Mouse (Mus musculus) neural tube, embryonic 10.5 days (tissue): ENCODE results near the gene Dhx58.

Source experiments
- DNase-seq: peaks from one replicate; pipeline ENCODE4 v3.0.0-alpha.2; 2017; ENCODE audit warnings: low spot score; ENCODE audit errors: extremely low spot score

Gene Dhx58

GRCm38 (mm10) chr11:100722493-100723028, 18.5 kb upstream of the Dhx58 start:
- DNase-seq: no peak

DNA sequence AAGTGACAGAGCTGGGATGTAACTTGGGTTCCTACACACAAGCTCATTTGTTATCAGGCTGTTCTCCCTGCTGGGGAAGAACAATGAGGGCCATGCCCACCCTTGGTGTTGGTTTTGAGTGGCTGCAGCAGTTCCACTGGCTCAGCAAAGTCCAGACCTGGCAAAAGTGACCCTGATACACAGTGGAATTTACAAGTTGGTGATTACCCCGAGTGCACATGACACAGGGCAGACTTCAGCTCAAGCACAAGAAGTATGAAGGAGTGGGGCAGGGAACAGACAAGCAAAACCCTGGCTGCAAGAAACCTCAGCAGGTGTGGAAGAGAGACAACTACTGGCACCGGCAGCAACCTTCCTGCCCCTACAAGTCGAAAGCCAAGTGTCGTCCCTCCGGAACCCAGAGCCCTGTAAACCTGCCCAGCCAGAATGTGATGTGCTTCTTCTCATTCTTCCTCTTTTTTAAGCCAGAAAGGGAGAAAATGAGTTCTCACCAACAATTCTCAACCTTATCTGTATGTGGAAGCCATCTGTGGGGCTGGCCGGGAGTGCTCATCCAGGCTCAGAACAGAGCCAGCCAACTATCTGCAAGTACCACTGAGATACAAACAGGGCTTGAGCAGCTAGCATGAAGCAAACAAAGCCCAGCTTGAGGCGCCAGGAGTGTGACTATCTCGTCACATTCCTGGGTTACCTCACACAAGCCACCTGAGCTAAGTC, 17.9 kb upstream of the Dhx58 start:
- no peak for DNase-seq

GRCm38 (mm10) chr11:100721254-100721653, 17.2 kb upstream of the Dhx58 start:
- DNase-seq: no peak

DNA sequence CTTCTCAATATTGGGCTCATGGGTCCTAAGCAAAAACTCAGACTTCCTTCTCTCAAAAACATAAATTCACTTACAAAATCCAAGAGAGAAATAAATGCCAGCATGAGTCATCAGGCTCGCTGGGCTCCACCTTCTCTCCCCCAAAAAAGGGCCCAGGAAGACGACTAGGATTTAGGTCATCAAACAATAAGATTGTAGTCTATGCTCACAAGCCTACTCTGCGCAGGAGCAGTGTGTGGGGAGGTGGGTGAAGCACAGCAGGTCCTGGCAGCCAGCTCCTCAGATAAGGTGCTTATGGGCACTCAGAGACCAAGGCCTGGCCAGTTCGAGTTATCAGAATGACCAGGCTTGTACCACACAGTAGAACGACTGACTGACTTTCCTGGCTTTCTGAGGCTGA, 16.3 kb upstream of the Dhx58 start:
- no peak for DNase-seq

- DNase-seq: no peak
Observed at GRCm38 (mm10) chr11:100719893-100720292, 15.8 kb upstream of the Dhx58 start.

- no peak for DNase-seq
Observed at GRCm38 (mm10) chr11:100719312-100719711, 15.2 kb upstream of the Dhx58 start.

- DNase-seq: no peak
Observed at GRCm38 (mm10) chr11:100718866-100719265, 14.8 kb upstream of the Dhx58 start.

DNA sequence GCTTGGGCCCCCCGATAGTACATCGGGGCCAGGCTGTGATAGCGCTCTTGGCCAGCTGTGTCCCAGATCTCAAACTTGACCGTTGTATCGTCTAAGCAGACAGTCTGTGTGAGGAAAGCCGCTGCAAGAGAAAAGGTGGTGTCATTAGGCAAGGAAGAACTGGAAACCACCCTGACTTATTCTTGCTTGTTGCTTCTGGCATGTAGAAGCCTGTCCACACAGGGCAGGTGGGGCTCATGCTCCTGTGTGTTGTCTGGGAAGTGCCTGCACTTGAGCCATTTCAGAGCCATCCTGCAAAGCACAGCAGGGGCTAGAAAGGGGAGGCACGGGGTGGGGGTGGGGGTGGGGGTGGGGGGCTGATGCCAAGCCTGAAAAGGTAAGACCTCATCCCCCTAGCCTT, 14.4 kb upstream of the Dhx58 start:
- DNase-seq: no peak

DNA sequence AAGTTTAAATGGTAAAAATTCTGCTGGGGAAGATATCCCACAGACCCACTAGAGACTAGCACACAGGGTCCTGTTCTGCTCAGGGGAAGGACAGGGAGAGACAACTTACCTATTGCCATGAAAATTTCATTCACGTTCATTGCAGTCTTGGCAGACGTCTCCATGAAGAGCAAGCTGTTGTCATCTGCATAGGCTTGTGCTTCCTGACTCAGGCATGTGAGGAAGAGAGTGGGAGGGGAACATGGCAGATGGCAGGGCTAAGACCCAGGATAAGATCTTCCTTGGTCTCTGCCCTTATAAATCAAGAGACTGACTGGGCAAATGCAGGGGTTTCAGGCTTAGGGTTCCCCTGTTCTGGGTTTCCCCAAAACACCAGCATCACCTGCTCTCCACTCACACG, 12.6 kb upstream of the Dhx58 start:
- no peak for DNase-seq

- DNase-seq: no peak
Observed at GRCm38 (mm10) chr11:100714948-100715347, 10.9 kb upstream of the Dhx58 start.

DNA sequence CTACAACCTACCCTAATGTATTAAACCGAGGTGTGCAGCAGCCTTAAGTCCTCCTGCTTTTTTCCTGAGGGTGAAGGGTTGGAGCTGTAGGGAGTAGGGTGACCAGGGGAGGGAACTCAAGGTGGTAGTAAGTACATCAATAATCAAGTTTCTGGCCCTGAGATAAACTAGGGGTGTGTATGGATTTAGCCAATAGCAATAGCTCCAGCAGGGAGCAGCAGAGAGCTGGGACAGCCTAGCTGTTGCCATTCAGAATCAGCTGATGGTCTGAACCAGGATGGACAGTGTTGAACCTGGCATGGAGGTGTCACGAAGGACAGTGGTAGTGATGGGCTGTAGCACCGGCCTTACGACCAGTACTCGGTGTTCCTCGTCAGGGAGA, 10.5 kb upstream of the Dhx58 start:
- peak; percentile 69 for DNase-seq

DNA sequence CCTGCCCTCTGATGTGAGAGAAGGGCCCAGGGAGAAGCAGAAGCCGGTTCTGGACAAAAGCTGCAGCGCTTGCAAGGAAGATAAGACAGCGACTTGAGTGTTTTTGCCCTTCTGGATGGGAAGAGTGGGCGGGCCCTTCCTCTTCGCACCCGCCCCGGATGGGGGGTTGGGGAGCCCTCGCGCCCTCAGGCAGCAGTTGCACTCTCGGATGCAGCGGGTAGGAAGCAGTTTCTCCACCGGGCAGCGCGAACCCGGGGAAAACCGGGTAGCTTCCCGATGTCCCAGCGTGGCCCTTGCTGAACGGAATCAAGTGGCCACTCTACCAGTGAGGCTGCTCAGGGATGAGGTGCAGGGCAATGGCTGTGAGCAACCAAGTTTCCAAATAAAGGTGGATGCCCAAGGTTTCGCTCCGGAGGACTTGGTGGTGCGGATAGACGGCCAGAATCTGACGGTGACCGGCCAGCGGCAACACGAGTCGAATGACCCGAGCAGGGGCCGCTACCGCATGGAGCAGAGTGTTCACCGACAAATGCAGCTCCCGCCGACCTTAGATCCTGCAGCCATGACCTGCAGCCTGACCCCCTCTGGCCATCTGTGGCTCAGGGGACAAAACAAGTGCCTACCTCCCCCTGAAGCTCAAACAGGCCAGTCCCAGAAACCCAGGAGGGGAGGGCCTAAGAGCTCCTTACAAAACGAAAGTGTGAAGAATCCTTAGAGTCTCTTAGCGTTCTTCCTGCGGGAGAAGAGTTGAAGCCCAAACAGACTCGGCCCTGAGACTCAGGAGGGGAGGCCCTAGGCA, 9.9 kb upstream of the Dhx58 start, which contains the start of gene Hspb9:
Gene Hspb9 (plus strand): TSS at position 116 of the 799 bp plus-strand sequence.
- peak; percentile 63 for DNase-seq

- no peak for DNase-seq
Observed at GRCm38 (mm10) chr11:100713174-100713573, 9.1 kb upstream of the Dhx58 start.

DNA sequence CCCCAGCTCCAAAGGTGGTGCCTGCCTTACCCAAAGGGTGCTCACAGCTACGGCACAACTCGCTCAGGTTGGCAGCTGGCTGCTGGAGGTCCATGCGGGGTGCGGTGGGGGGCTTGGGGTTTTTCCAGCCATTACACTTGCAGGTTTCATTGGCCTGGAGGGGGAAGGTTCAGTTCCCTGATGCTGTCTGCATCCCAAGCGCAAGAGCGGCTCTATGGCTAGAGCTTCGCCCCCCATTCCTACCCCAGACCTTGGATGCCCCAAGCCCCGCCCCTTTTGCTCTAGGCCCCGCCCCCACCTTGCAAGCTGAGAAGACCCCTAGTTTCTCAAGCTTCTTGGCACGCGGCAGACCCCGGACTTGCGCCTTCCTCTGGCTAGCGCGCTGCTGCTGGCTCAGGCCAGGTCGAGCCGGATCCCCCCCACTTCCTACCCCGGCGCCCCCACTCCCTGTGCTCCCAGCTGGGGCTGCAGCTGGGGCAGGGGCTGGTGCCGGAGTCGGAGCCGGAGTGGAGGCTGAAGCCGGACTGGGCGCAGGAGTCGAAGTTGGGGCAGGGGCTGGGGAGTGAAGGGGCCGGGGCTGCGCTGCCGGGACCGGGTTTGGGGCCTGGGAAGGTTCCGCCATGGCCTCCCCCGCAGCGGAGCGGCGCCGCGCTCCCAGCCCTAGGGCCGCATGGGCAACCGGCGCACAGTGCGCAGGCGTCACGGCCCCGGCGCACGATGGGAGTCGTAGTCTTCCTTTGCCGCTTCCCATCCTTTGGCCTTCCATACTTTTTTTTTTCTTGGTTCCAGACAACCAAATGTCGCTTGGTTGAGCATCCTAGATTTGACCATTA, 7.9 kb upstream of the Dhx58 start, which contains the start of gene Kat2a:
Gene Kat2a (minus strand): TSS at position 683 of the 833 bp plus-strand sequence.
- peak; percentile 81 for DNase-seq

GRCm38 (mm10) chr11:100710977-100711376, 6.9 kb upstream of the Dhx58 start:
- no peak for DNase-seq

- no peak for DNase-seq
Observed at GRCm38 (mm10) chr11:100710528-100710927, 6.5 kb upstream of the Dhx58 start.

GRCm38 (mm10) chr11:100709201-100709810, 5.2 kb upstream of the Dhx58 start:
- no peak for DNase-seq

DNA sequence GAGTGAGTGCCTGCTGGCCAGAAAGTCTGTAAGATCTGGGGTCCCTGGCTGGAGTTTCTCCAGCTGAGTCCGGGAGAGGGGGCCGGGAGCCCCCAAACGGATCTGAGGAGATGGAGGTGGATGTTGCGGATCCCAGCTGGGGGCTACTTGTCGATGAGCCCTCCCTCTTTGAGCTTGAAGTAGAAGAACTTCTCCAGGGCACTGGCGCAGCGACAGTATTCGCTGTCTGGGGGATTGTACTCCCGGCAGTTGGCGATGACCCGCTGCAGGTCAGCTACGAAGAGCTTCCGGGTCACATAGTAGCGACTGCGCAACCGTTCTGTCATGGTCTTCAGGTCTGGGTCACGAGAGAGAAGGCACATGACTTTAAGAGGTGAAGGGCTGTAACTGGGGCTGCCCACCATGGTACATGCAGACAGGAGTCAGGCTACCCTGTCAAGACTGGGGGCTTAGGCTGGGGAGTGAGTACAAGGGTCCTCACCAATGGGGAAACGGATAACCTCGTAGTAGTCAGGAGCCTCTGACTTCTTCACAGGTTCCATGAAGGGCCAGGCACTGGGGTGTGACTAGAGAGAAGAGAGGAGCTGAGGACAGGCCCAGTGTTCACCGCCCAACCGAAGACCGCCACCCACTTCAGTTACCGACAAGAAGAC, 1.1 kb upstream of the Dhx58 start:
- no peak for DNase-seq

DNA sequence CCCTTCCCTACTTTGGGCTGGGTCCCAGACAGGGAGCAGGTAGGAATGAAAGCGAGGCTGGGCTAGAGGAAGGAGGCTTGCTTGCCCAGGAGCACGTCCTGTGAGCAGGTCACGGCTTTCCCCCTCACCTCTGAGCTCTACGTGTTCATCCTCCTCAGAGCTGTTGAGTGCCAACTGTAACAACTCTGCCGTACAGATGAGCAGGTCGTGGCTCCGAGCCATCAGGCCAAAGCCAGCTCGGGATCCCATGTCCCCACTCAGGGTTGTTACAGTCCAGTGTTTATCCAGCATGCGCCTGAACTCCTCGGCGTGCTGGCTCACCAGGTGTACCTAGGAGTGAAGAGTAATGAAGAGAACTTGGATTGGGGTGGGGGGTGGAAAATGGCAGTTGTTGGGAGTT, 705 bp downstream of the Dhx58 start:
- no peak for DNase-seq

- DNase-seq: no peak
Observed at GRCm38 (mm10) chr11:100702906-100703305, 1.2 kb downstream of the Dhx58 start.
